Mouse (Mus musculus) activated CD4-positive, CD25-positive, alpha-beta regulatory T cell, adult 9 weeks (primary cell): ENCODE measurements around the gene Cyp2c70. TPM values are rescaled to one million over a fixed set of nuclear protein-coding genes. Genes with fewer than 3 reads are reported as not detected.

ENCODE experiments used
- polyA plus RNA-seq: library from polyadenylated mRNA; unstranded; fragments of 100-300 nt; shearing (Covaris generic); gene quantifications from one replicate; pipeline ENCODE4 v1.2.1, GENCODE M21; 2017

Gene Cyp2c70
- not detected for polyA plus RNA-seq

GRCm38 (mm10) chr19:40187160-40187559, at the start of gene Cyp2c70:
Gene Cyp2c70 (minus strand): TSS chr19:40187333.

Other genes starting within 250 kb of the Cyp2c70 start
- gene Cyp2c37, start 194.9 kb downstream of the Cyp2c70 start, polyA plus RNA-seq, result not detected
- gene Cyp2c54, start 113.5 kb downstream of the Cyp2c70 start, polyA plus RNA-seq, result not detected
- gene Cyp2c50, start 97.6 kb downstream of the Cyp2c70 start, polyA plus RNA-seq, result not detected
- 238 TPM for gene Pdlim1, start 84.5 kb upstream of the Cyp2c70 start, polyA plus RNA-seq